Mouse (Mus musculus) CD4-positive, CD25-positive, alpha-beta regulatory T cell, adult 2 months (primary cell): Measurements from ENCODE around the gene Glis3.

ENCODE experiments used
- DNase-seq: peaks from one replicate; pipeline ENCODE4 v3.0.0-alpha.2; 2012; ENCODE audit warnings: low read depth, low spot score

Glis3 gene

GRCm38 (mm10) chr19:28533576-28533975, 146.3 kb downstream of the Glis3 start:
- no peak for DNase-seq

GRCm38 (mm10) chr19:28531750-28532149, 148.1 kb downstream of the Glis3 start:
- no peak for DNase-seq

GRCm38 (mm10) chr19:28530846-28531245, 149.0 kb downstream of the Glis3 start:
- peak; percentile 59 for DNase-seq

- DNase-seq = no peak
Measured at GRCm38 (mm10) chr19:28529006-28529405, 150.9 kb downstream of the Glis3 start.

GRCm38 (mm10) chr19:28527446-28527845, 152.4 kb downstream of the Glis3 start:
- no peak for DNase-seq

- no peak for DNase-seq
Measured at GRCm38 (mm10) chr19:28525331-28525730, 154.5 kb downstream of the Glis3 start.

- DNase-seq = no peak
Measured at GRCm38 (mm10) chr19:28522289-28522688, 157.6 kb downstream of the Glis3 start.

- no peak for DNase-seq
Measured at GRCm38 (mm10) chr19:28520761-28521181, 159.1 kb downstream of the Glis3 start.

GRCm38 (mm10) chr19:28520128-28520745, 159.6 kb downstream of the Glis3 start:
- DNase-seq = no peak

- no peak for DNase-seq
Measured at GRCm38 (mm10) chr19:28519296-28519695, 160.6 kb downstream of the Glis3 start.

- DNase-seq = no peak
Measured at GRCm38 (mm10) chr19:28518846-28519245, 161.0 kb downstream of the Glis3 start.

- no peak for DNase-seq
Measured at GRCm38 (mm10) chr19:28518266-28518665, 161.6 kb downstream of the Glis3 start.

GRCm38 (mm10) chr19:28517464-28518080, 162.3 kb downstream of the Glis3 start:
- DNase-seq = no peak

GRCm38 (mm10) chr19:28516487-28516886, 163.4 kb downstream of the Glis3 start:
- no peak for DNase-seq

GRCm38 (mm10) chr19:28512475-28512874, 167.4 kb downstream of the Glis3 start:
- no peak for DNase-seq

GRCm38 (mm10) chr19:28511910-28512309, 168.0 kb downstream of the Glis3 start:
- DNase-seq = no peak

GRCm38 (mm10) chr19:28505376-28505775, 174.5 kb downstream of the Glis3 start:
- DNase-seq = no peak

- no peak for DNase-seq
Measured at GRCm38 (mm10) chr19:28503011-28503410, 176.9 kb downstream of the Glis3 start.

GRCm38 (mm10) chr19:28500975-28501374, 178.9 kb downstream of the Glis3 start:
- DNase-seq = no peak

- no peak for DNase-seq
Measured at GRCm38 (mm10) chr19:28500505-28500904, 179.4 kb downstream of the Glis3 start.

- DNase-seq = no peak
Measured at GRCm38 (mm10) chr19:28499786-28500185, 180.1 kb downstream of the Glis3 start.

GRCm38 (mm10) chr19:28495926-28496325, 184.0 kb downstream of the Glis3 start:
- DNase-seq = no peak

GRCm38 (mm10) chr19:28493605-28494260, 186.1 kb downstream of the Glis3 start:
- DNase-seq = no peak
